Mouse (Mus musculus) kidney, embryonic 15.5 days (tissue): ENCODE measurements at regions not wholly inside any gene's neighbourhood (a gene's known extent, or its start where the extent isn't known, plus 50 kb on each side); places are given as distances from the start of the nearest gene placed in this dataset.
A peak's percentile ranks its signal among the peaks of the same experiment; 100 is the strongest.

Experiments
- ATAC-seq: fragments of 200-750 bp; cut with Nextera tagmentation; replicated peaks from 2 replicates; pipeline ENCODE4 v1.8.0; 2017; ENCODE audit warnings: moderate TSS enrichment; ENCODE audit not compliant: low FRiP score
- H3K27ac ChIP-seq: fragments of 300-500 bp; sonication (generic); 2 replicates; pipeline ENCODE4 v1.5.1; 2015; ENCODE audit warnings: mild to moderate bottlenecking, inconsistent platforms
- H3K27me3 ChIP-seq: fragments of 300-500 bp; sonication (generic); 2 replicates; pipeline ENCODE4 v1.6.1; 2015; ENCODE audit warnings: inconsistent platforms
- H3K36me3 ChIP-seq: fragments of 300-500 bp; sonication (generic); 2 replicates; pipeline ENCODE4 v1.6.1; 2015; ENCODE audit warnings: inconsistent platforms
- H3K4me1 ChIP-seq: fragments of 300-500 bp; sonication (generic); 2 replicates; pipeline ENCODE4 v1.6.1; 2015; ENCODE audit warnings: inconsistent platforms
- H3K4me2 ChIP-seq: fragments of 300-500 bp; sonication (generic); 2 replicates; pipeline ENCODE4 v1.6.1; 2015; ENCODE audit warnings: moderate library complexity, mild to moderate bottlenecking, inconsistent platforms
- H3K4me3 ChIP-seq: fragments of 300-500 bp; sonication (generic); replicated peaks from 2 replicates; pipeline ENCODE4 v1.5.1; 2015; ENCODE audit warnings: mild to moderate bottlenecking, inconsistent platforms
- H3K9ac ChIP-seq: fragments of 300-500 bp; sonication (generic); 2 replicates; pipeline ENCODE4 v1.6.1; 2015; ENCODE audit warnings: mild to moderate bottlenecking, inconsistent platforms
- H3K9me3 ChIP-seq: fragments of 300-500 bp; sonication (generic); replicated peaks from 2 replicates; pipeline ENCODE4 v1.6.1; 2016; ENCODE audit warnings: inconsistent platforms
- WGBS: fragments of 180-500 bp; shearing (Covaris S2); methylation state at CpG from one replicate; pipeline ENCODE4 v1.1.7; 2015; ENCODE audit warnings: mixed read lengths; 5-methylcytosine and 5-hydroxymethylcytosine counted together

GRCm38 (mm10) chr6:147861116-147861515 lies 185.9 kb upstream of the Far2 start:
- Histone ChIP-seq H3K9ac (no peak overlapping the region), H3K4me1 (no peaks in the 10 kb centered on the region), H3K27ac (no peak overlapping the region), H3K27me3 (no peaks in the 10 kb centered on the region), H3K4me3 (no peak overlapping the region), H3K4me2 (no peak overlapping the region), H3K36me3 (no peaks in the 10 kb centered on the region), H3K9me3 (no peaks in the 10 kb centered on the region)
- no peak for ATAC-seq
- 66% methylated on average over 2 of the region's 2 CpGs for WGBS

GRCm38 (mm10) chr6:147871033-147871432 lies 176.0 kb upstream of the Far2 start:
- ATAC-seq, result peak; percentile 95

GRCm38 (mm10) chr6:147873173-147873572 lies 173.9 kb upstream of the Far2 start:
- Histone ChIP-seq H3K36me3 (no peaks in the 10 kb centered on the region), H3K27me3 (no peaks in the 10 kb centered on the region), H3K9me3 (no peaks in the 10 kb centered on the region), H3K27ac (no peak overlapping the region), H3K4me2 (no peak overlapping the region), H3K4me3 (no peak overlapping the region), H3K9ac (no peak overlapping the region), H3K4me1 (0 out of 2 replicates have a peak, but pooled peaks cover 3% of the 10 kb centered on the region)
- 38% methylated on average over 3 of the region's 3 CpGs for WGBS
- ATAC-seq, result no peak

More at GRCm38 (mm10) chr6:147871033-147871432, 176.0 kb upstream of the Far2 start:
- Histone ChIP-seq H3K36me3 (no peaks in the 10 kb centered on the region), H3K9ac (no peak overlapping the region), H3K4me2 (no peak overlapping the region), H3K4me3 (no peak overlapping the region), H3K4me1 (0 out of 2 replicates have a peak, but pooled peaks cover 3% of the 10 kb centered on the region), H3K9me3 (no peaks in the 10 kb centered on the region), H3K27ac (no peak overlapping the region), H3K27me3 (no peaks in the 10 kb centered on the region)
- WGBS, result 40% methylated on average over 3 of the region's 3 CpGs

GRCm38 (mm10) chr6:147878485-147878884 lies 168.6 kb upstream of the Far2 start:
- Histone ChIP-seq H3K27ac (no peak overlapping the region), H3K9me3 (no peaks in the 10 kb centered on the region), H3K4me1 (no peaks in the 10 kb centered on the region), H3K36me3 (no peaks in the 10 kb centered on the region), H3K9ac (no peak overlapping the region), H3K4me2 (no peak overlapping the region), H3K27me3 (no peaks in the 10 kb centered on the region), H3K4me3 (no peak overlapping the region)
- 86% methylated on average over 3 of the region's 3 CpGs for WGBS
- no peak for ATAC-seq

GRCm38 (mm10) chr6:147885902-147886301 lies 161.2 kb upstream of the Far2 start:
- no peak for ATAC-seq
- Histone ChIP-seq H3K4me2 (no peak overlapping the region), H3K9ac (no peak overlapping the region), H3K9me3 (0 out of 2 replicates have a peak, but pooled peaks cover 2% of the 10 kb centered on the region), H3K27me3 (no peaks in the 10 kb centered on the region), H3K27ac (no peak overlapping the region), H3K36me3 (no peaks in the 10 kb centered on the region), H3K4me1 (no peaks in the 10 kb centered on the region), H3K4me3 (no peak overlapping the region)
- WGBS, result 87% methylated on average over 4 of the region's 4 CpGs

GRCm38 (mm10) chr6:147919697-147920096 lies 127.4 kb upstream of the Far2 start:
- no peaks in the 10 kb centered on the region for H3K36me3 ChIP-seq
- no peak overlapping the region for H3K4me2 ChIP-seq
- ATAC-seq, result no peak
- no peak overlapping the region for H3K9ac ChIP-seq
- no peaks in the 10 kb centered on the region for H3K9me3 ChIP-seq
- WGBS, result 55% methylated on average over 1 of the region's 1 CpGs
- no peak overlapping the region for H3K27ac ChIP-seq
- H3K4me3 ChIP-seq, result no peak overlapping the region
- no peaks in the 10 kb centered on the region for H3K4me1 ChIP-seq
- no peaks in the 10 kb centered on the region for H3K27me3 ChIP-seq

GRCm38 (mm10) chr6:147921091-147921490 lies 126.0 kb upstream of the Far2 start:
- Histone ChIP-seq H3K4me3 (no peak overlapping the region), H3K27ac (no peak overlapping the region), H3K36me3 (no peaks in the 10 kb centered on the region), H3K4me2 (no peak overlapping the region), H3K9ac (no peak overlapping the region), H3K4me1 (no peaks in the 10 kb centered on the region), H3K27me3 (no peaks in the 10 kb centered on the region), H3K9me3 (no peaks in the 10 kb centered on the region)
- ATAC-seq, result no peak
- WGBS, result 56% methylated on average over 5 of the region's 5 CpGs

- Histone ChIP-seq H3K36me3 (no peaks in the 10 kb centered on the region), H3K27me3 (no peaks in the 10 kb centered on the region), H3K9me3 (no peaks in the 10 kb centered on the region), H3K4me3 (no peak overlapping the region), H3K4me2 (no peak overlapping the region), H3K9ac (no peak overlapping the region), H3K27ac (no peak overlapping the region), H3K4me1 (no peaks in the 10 kb centered on the region)
- ATAC-seq, result no peak
- WGBS, result 82% methylated on average over 5 of the region's 5 CpGs
These were observed 124.6 kb upstream of the Far2 start for GRCm38 (mm10) chr6:147922506-147922905.

GRCm38 (mm10) chr6:147923246-147923645 lies 123.8 kb upstream of the Far2 start:
- no peak overlapping the region for H3K4me3 ChIP-seq
- no peak for ATAC-seq
- no peak overlapping the region for H3K4me2 ChIP-seq
- H3K9ac ChIP-seq, result no peak overlapping the region
- no peaks in the 10 kb centered on the region for H3K4me1 ChIP-seq
- H3K27ac ChIP-seq, result no peak overlapping the region
- no peaks in the 10 kb centered on the region for H3K9me3 ChIP-seq
- H3K27me3 ChIP-seq, result no peaks in the 10 kb centered on the region
- 90% methylated on average over 8 of the region's 8 CpGs for WGBS
- H3K36me3 ChIP-seq, result no peaks in the 10 kb centered on the region

- no peaks in the 10 kb centered on the region for H3K36me3 ChIP-seq
- no peak overlapping the region for H3K9ac ChIP-seq
- H3K9me3 ChIP-seq, result no peaks in the 10 kb centered on the region
- no peak overlapping the region for H3K27ac ChIP-seq
- H3K4me2 ChIP-seq, result no peak overlapping the region
- H3K4me1 ChIP-seq, result no peaks in the 10 kb centered on the region
- no peak for ATAC-seq
- no peaks in the 10 kb centered on the region for H3K27me3 ChIP-seq
- no peak overlapping the region for H3K4me3 ChIP-seq
These were observed 118.1 kb upstream of the Far2 start for GRCm38 (mm10) chr6:147928951-147929350.

- WGBS, result 63% methylated on average over 3 of the region's 3 CpGs
These were observed 103.0 kb upstream of the Far2 start for GRCm38 (mm10) chr6:147944020-147944419.

GRCm38 (mm10) chr6:147944940-147945676 lies 102.0 kb upstream of the Far2 start:
- 86% methylated on average over 4 of the region's 4 CpGs for WGBS
- no peaks in the 10 kb centered on the region for H3K4me1 ChIP-seq

More at GRCm38 (mm10) chr6:147944020-147944419, 103.0 kb upstream of the Far2 start:
- Histone ChIP-seq H3K27me3 (no peaks in the 10 kb centered on the region), H3K36me3 (no peaks in the 10 kb centered on the region), H3K9me3 (no peaks in the 10 kb centered on the region), H3K4me1 (no peaks in the 10 kb centered on the region), H3K27ac (no peak overlapping the region), H3K4me2 (no peak overlapping the region), H3K4me3 (no peak overlapping the region), H3K9ac (no peak overlapping the region)
- ATAC-seq, result no peak

GRCm38 (mm10) chr6:147947997-147948396 lies 99.1 kb upstream of the Far2 start:
- no peak for ATAC-seq
- Histone ChIP-seq H3K36me3 (no peaks in the 10 kb centered on the region), H3K4me3 (no peak overlapping the region), H3K9me3 (no peaks in the 10 kb centered on the region), H3K27me3 (no peaks in the 10 kb centered on the region), H3K4me2 (no peak overlapping the region), H3K27ac (no peak overlapping the region), H3K9ac (no peak overlapping the region), H3K4me1 (peaks cover under 1% of the 10 kb centered on the region; the same call in 1 of the 2 replicates)
- WGBS, result 82% methylated on average over 4 of the region's 4 CpGs

More at GRCm38 (mm10) chr6:147944940-147945676, 102.0 kb upstream of the Far2 start:
- H3K4me3 ChIP-seq, result no peak overlapping the region
- no peak for ATAC-seq
- H3K27me3 ChIP-seq, result no peaks in the 10 kb centered on the region
- H3K27ac ChIP-seq, result no peak overlapping the region
- no peaks in the 10 kb centered on the region for H3K9me3 ChIP-seq
- H3K36me3 ChIP-seq, result no peaks in the 10 kb centered on the region
- no peak overlapping the region for H3K4me2 ChIP-seq
- no peak overlapping the region for H3K9ac ChIP-seq
